Mouse (Mus musculus) gonadal fat pad, adult 2 months (tissue): Measurements from ENCODE around the gene Ntm. TPM values are rescaled to one million over a fixed set of nuclear protein-coding genes. Genes with fewer than 3 reads are reported as not detected.
A peak's percentile ranks its signal among the peaks of the same experiment; 100 is the strongest.

Experiments used
- DNase-seq: peaks from one replicate; pipeline ENCODE4 v3.0.0-alpha.2; 2012; ENCODE audit warnings: low read depth
- polyA plus RNA-seq: library from polyadenylated mRNA; depleted of rRNA; stranded (reverse); fragments of >200 nt; gene quantifications from 2 replicates; pipeline ENCODE4 v1.2.3, GENCODE M21; 2012

Ntm gene
- polyA plus RNA-seq, 1 experiment: 0.53 TPM

GRCm38 (mm10) chr9:29240797-29241196, 722.1 kb downstream of the Ntm start:
- no peak for DNase-seq

GRCm38 (mm10) chr9:29238973-29239372, 724.0 kb downstream of the Ntm start:
- DNase-seq: no peak

GRCm38 (mm10) chr9:29236752-29237151, 726.2 kb downstream of the Ntm start:
- no peak for DNase-seq

GRCm38 (mm10) chr9:29227747-29228146, 735.2 kb downstream of the Ntm start:
- no peak for DNase-seq

GRCm38 (mm10) chr9:29222915-29223545, 739.9 kb downstream of the Ntm start:
- DNase-seq: peak; percentile 3

- no peak for DNase-seq
Measured at GRCm38 (mm10) chr9:29220941-29221615, 741.9 kb downstream of the Ntm start.

- no peak for DNase-seq
Measured at GRCm38 (mm10) chr9:29220493-29220892, 742.4 kb downstream of the Ntm start.

GRCm38 (mm10) chr9:29217951-29218350, 745.0 kb downstream of the Ntm start:
- no peak for DNase-seq

GRCm38 (mm10) chr9:29216528-29216927, 746.4 kb downstream of the Ntm start:
- DNase-seq: no peak

- DNase-seq: no peak
Measured at GRCm38 (mm10) chr9:29215796-29216195, 747.1 kb downstream of the Ntm start.

- DNase-seq: no peak
Measured at GRCm38 (mm10) chr9:29215241-29215640, 747.7 kb downstream of the Ntm start.

GRCm38 (mm10) chr9:29209243-29209642, 753.7 kb downstream of the Ntm start:
- no peak for DNase-seq

GRCm38 (mm10) chr9:29208142-29208541, 754.8 kb downstream of the Ntm start:
- DNase-seq: no peak

- no peak for DNase-seq
Measured at GRCm38 (mm10) chr9:29205680-29206079, 757.3 kb downstream of the Ntm start.

- DNase-seq: no peak
Measured at GRCm38 (mm10) chr9:29202196-29202595, 760.7 kb downstream of the Ntm start.

GRCm38 (mm10) chr9:29201163-29202053, 761.5 kb downstream of the Ntm start:
- DNase-seq: no peak

- DNase-seq: no peak
Measured at GRCm38 (mm10) chr9:29197046-29197445, 765.9 kb downstream of the Ntm start.

GRCm38 (mm10) chr9:29194265-29194664, 768.7 kb downstream of the Ntm start:
- DNase-seq: no peak

- no peak for DNase-seq
Measured at GRCm38 (mm10) chr9:29183011-29183410, 779.9 kb downstream of the Ntm start.

GRCm38 (mm10) chr9:29181661-29182060, 781.3 kb downstream of the Ntm start:
- DNase-seq: no peak

- no peak for DNase-seq
Measured at GRCm38 (mm10) chr9:29165731-29166130, 797.2 kb downstream of the Ntm start.

GRCm38 (mm10) chr9:29161059-29161642, 801.8 kb downstream of the Ntm start:
- no peak for DNase-seq
